Mouse (Mus musculus) lung, postnatal 0 days (tissue): ENCODE data around the gene Dgki. TPM values are rescaled to one million over a fixed set of nuclear protein-coding genes. Genes with fewer than 3 reads are reported as not detected.

ENCODE experiments used
- ATAC-seq: fragments of 200-750 bp; cut with Nextera tagmentation; 2 replicates; pipeline ENCODE4 v1.8.0; 2017; ENCODE audit warnings: moderate library complexity
- DNase-seq: peaks from one replicate; pipeline ENCODE4 v3.0.0-alpha.2; 2016; ENCODE audit warnings: low spot score
- H3K27ac ChIP-seq: fragments of 300-500 bp; sonication (generic); 2 replicates; pipeline ENCODE4 v1.5.1; 2014; ENCODE audit warnings: antibody characterized with exemption, mild to moderate bottlenecking, low read length, mixed read lengths
- H3K27me3 ChIP-seq: fragments of 300-500 bp; sonication (generic); replicated peaks from 2 replicates; pipeline ENCODE4 v1.6.1; 2014; ENCODE audit warnings: low read length, mixed read lengths; ENCODE audit not compliant: insufficient read depth
- H3K36me3 ChIP-seq: fragments of 300-500 bp; sonication (generic); 2 replicates; pipeline ENCODE4 v1.6.1; 2014; ENCODE audit warnings: low read length, mixed read lengths; ENCODE audit not compliant: insufficient read depth
- H3K4me1 ChIP-seq: fragments of 300-500 bp; sonication (generic); 2 replicates; pipeline ENCODE4 v1.6.1; 2014; ENCODE audit warnings: antibody characterized with exemption, low read depth, low read length, mixed read lengths; ENCODE audit not compliant: insufficient read depth
- H3K4me2 ChIP-seq: fragments of 300-500 bp; sonication (generic); replicated peaks from 2 replicates; pipeline ENCODE4 v1.6.1; 2014; ENCODE audit warnings: low read depth, mild to moderate bottlenecking, low read length, moderate library complexity, mixed read lengths
- H3K4me3 ChIP-seq: fragments of 300-500 bp; sonication (generic); 2 replicates; pipeline ENCODE4 v1.5.1; 2014; ENCODE audit warnings: low read depth, low read length
- H3K9ac ChIP-seq: fragments of 300-500 bp; sonication (generic); replicated peaks from 2 replicates; pipeline ENCODE4 v1.6.1; 2014; ENCODE audit warnings: low read depth, mild to moderate bottlenecking
- H3K9me3 ChIP-seq: fragments of 300-500 bp; sonication (generic); 2 replicates; pipeline ENCODE4 v1.6.1; 2016; ENCODE audit warnings: low read length, mixed read lengths
- CTCF ChIP-seq: IDR thresholded peaks from 2 replicates; pipeline ENCODE4 v1.5.1; 2016; ENCODE audit warnings: antibody characterized with exemption, mild to moderate bottlenecking
- EP300 ChIP-seq: IDR thresholded peaks from 2 replicates; pipeline ENCODE4 v1.6.1; 2016; ENCODE audit warnings: antibody characterized with exemption, mild to moderate bottlenecking, control low read depth
- WGBS: fragments of 180-500 bp; shearing (Covaris S2); extraction: QIAGEN DNeasy Blood & Tissue Kit; methylation state at CpG from one replicate; pipeline ENCODE4 v1.1.7; 2014; 5-methylcytosine and 5-hydroxymethylcytosine counted together
- polyA plus RNA-seq: library from polyadenylated mRNA; unstranded; fragments of >200 nt; fragmentation: Nextera tagmentation; extraction: Ambion mirVana; gene quantifications from 2 replicates; pipeline ENCODE4 v1.2.1, GENCODE M21; 2015

Gene Dgki
- polyA plus RNA-seq, 1 experiment from 2014 or later, result 0.45 TPM

DNA sequence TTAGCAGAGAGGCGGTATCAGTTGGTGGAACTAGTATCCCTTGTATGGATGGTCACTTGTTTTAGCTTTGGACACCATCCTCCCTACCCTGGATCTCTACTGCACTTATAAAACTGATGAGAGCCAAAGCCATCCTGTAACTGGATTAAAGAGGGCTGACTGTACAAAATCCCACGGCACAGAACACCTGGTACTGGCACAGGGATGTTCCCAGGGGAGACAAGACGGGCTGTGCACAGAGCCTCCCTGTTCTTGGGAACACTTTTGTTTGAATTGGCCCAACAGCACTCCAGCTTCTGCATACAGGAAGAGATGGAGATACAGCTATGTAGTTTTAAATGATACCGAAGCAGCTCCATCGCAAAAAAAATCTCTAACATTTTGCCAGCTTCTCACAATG, 395.1 kb downstream of the Dgki start:
- Histone ChIP-seq H3K9me3 (no peaks in the 10 kb centered on the region), H3K4me1 (no peaks in the 10 kb centered on the region), H3K4me2 (no peak overlapping the region), H3K27me3 (no peaks in the 10 kb centered on the region), H3K4me3 (no peak overlapping the region), H3K9ac (no peak overlapping the region), H3K27ac (no peak overlapping the region), H3K36me3 (no peaks in the 10 kb centered on the region)
- DNase-seq (no peak), ATAC-seq (no peak)
- TF ChIP-seq CTCF, result no peak
- TF ChIP-seq EP300, result no peak
- 82% methylated on average over 5 of the region's 5 CpGs for WGBS

DNA sequence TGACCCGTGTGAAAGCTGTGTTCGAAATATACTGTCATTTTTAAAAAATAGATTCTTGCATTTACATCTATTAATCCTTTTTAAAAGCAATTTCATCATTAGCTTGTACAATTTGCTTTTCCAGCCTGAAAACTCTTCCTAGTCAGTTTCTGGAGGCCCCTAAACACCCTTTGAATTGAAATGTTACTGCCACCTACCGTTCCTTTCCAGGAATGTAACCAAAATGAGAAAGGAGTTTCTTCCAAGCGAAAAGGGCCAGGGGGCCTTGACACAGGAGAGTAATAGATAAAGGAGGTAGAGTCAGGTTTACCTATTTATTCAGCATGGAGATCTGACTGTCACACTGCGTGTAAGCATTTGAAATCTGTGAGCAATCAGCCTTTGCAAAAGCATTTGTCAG, 396.2 kb downstream of the Dgki start:
- DNase-seq (peak; percentile 59), ATAC-seq (no peak)
- Histone ChIP-seq H3K4me3 (no peak overlapping the region), H3K4me2 (no peak overlapping the region), H3K4me1 (no peaks in the 10 kb centered on the region), H3K27ac (no peak overlapping the region), H3K27me3 (no peaks in the 10 kb centered on the region), H3K36me3 (no peaks in the 10 kb centered on the region), H3K9me3 (no peaks in the 10 kb centered on the region), H3K9ac (no peak overlapping the region)
- WGBS, result 22% methylated on average over 5 of the region's 5 CpGs
- TF ChIP-seq EP300 (no peak), CTCF (peak; percentile 74)

DNA sequence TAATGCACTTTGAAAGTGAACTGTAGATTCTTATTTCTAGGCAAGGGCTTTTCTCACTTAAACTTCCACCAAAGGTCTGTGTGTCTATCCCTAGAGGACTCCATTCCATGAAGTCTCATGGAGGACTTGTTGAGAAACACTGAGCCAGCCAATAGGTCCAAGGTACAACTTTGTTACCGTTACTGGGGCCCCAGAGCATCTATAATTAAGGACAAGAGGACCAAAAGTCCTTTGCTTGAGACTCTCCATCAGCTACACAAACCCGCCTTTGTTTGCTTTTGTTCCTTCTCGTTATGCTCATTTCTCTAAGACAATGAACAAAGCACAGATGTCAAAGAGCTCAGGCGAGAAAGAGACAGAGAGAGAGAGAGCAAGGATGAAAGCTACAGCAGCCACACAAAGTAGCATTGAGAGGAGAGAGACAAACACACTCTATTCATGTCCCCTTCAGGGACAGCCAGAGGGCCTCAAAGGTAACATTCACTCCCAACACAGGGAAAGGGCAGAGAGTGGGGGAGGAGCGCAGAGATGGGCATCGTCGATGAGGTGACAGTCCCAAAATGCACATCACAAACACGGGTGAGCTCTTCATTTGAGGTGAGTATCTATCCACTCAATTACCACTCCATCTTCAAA, 396.7 kb downstream of the Dgki start:
- no peaks in the 10 kb centered on the region for H3K9me3 ChIP-seq
- H3K4me1 ChIP-seq, result no peaks in the 10 kb centered on the region
- ATAC-seq, result no peak
- TF ChIP-seq CTCF (no peak), EP300 (no peak)
- no peak for DNase-seq
- H3K27ac ChIP-seq, result no peak overlapping the region
- H3K36me3 ChIP-seq, result no peaks in the 10 kb centered on the region
- no peaks in the 10 kb centered on the region for H3K27me3 ChIP-seq
- H3K4me2 ChIP-seq, result no peak overlapping the region
- H3K9ac ChIP-seq, result no peak overlapping the region
- 32% methylated on average over 8 of the region's 8 CpGs for WGBS
- no peak overlapping the region for H3K4me3 ChIP-seq

DNA sequence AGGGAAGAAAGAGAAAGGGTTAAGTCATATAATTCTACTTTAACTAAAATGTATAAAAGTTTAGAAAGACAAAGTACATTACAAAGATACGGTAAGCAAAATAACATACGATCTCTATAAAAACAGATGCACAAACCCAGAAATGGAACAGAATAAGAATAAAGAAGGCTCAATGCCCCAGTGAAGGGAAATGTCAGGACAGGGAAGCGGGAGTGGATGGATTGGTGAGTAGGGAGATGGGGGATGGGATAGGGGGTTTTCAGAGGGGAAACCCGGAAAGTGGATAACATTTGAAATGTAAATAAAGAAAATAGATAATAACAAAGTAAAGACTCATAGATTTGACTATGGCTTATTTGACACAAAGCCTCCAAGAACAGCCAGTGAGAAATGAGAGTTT, 400.1 kb downstream of the Dgki start:
- no peak overlapping the region for H3K27ac ChIP-seq
- no peak for ATAC-seq
- H3K4me2 ChIP-seq, result no peak overlapping the region
- H3K4me3 ChIP-seq, result no peak overlapping the region
- 78% methylated on average over 4 of the region's 4 CpGs for WGBS
- no peak for TF ChIP-seq EP300
- no peak for TF ChIP-seq CTCF
- H3K4me1 ChIP-seq, result 0 out of 2 replicates have a peak, but pooled peaks cover 4% of the 10 kb centered on the region
- no peaks in the 10 kb centered on the region for H3K27me3 ChIP-seq
- no peak overlapping the region for H3K9ac ChIP-seq
- DNase-seq, result no peak
- no peaks in the 10 kb centered on the region for H3K36me3 ChIP-seq
- no peaks in the 10 kb centered on the region for H3K9me3 ChIP-seq

DNA sequence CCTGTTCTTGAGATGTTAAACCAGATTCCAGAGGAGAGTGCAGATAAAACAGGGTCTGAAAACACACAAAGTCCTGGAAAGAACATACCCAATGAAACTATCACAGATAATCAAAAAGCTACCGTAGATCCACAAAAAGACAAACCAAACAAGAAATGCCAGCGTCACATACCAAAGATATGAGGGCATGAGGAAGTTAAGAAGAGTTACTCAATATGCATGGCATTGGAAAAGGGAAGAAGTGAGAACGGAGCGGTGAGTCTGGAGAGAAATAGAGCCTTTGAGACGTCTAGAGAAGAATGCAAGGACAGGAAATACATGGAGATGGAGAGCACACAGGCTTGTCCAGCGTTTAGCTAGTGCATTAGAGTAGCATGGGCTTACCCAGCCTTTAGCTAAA, 401.6 kb downstream of the Dgki start:
- no peak overlapping the region for H3K27ac ChIP-seq
- H3K9me3 ChIP-seq, result no peaks in the 10 kb centered on the region
- no peak overlapping the region for H3K4me3 ChIP-seq
- 34% methylated on average over 6 of the region's 6 CpGs for WGBS
- H3K27me3 ChIP-seq, result no peaks in the 10 kb centered on the region
- DNase-seq, result peak; percentile 53
- H3K9ac ChIP-seq, result no peak overlapping the region
- no peak overlapping the region for H3K4me2 ChIP-seq
- 0 out of 2 replicates have a peak, but pooled peaks cover 4% of the 10 kb centered on the region for H3K4me1 ChIP-seq
- no peak for TF ChIP-seq CTCF
- TF ChIP-seq EP300, result 0 out of 2 replicates have a peak, but pooled peaks have one; percentile 41
- ATAC-seq, result peak; percentile 23; the same call in 1 of the 2 replicates
- H3K36me3 ChIP-seq, result no peaks in the 10 kb centered on the region

DNA sequence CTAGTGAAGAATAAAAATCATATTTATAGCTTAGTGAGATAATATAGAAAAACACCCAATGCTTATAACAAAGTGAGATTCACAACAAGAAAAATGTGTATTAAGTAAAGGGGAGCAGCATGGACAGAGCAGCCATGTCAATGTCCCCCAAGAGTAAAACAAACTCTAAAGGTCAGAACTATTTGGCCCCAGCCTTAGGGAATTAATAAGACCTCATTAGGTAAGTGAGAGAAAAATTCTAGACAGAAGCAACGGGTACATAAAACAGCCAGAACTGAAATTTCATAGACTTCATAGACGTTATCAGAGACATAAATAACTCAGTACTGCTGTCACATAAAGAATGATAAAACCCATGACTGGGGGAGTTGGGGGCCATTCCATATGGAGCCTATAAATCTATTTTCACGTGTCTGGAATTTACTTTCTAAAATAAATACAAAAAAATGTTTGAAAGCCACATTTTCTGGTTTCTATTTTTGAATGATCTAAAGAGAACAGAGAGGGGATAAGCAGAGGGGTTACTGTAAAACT, 402.3 kb downstream of the Dgki start:
- Histone ChIP-seq H3K4me2 (no peak overlapping the region), H3K27ac (no peak overlapping the region), H3K36me3 (no peaks in the 10 kb centered on the region), H3K9ac (no peak overlapping the region), H3K4me1 (0 out of 2 replicates have a peak, but pooled peaks cover 4% of the 10 kb centered on the region), H3K4me3 (no peak overlapping the region), H3K27me3 (no peaks in the 10 kb centered on the region), H3K9me3 (no peaks in the 10 kb centered on the region)
- WGBS, result 40% methylated on average over 3 of the region's 3 CpGs
- DNase-seq, result no peak
- TF ChIP-seq CTCF, result no peak
- no peak for ATAC-seq
